Mouse (Mus musculus): ENCODE results near the gene Rundc3a. TPM values are rescaled to one million over a fixed set of nuclear protein-coding genes. Genes with fewer than 3 reads are reported as not detected.
"Not testable (repeated sequence)": the region's sequence is repeated elsewhere in the genome, so short reads cannot be mapped to it uniquely, and the experiment has no call there.

Rundc3a gene
- total RNA-seq, 4 experiments from 2014 or later, result 0.21 TPM; not detected in 3

DNA sequence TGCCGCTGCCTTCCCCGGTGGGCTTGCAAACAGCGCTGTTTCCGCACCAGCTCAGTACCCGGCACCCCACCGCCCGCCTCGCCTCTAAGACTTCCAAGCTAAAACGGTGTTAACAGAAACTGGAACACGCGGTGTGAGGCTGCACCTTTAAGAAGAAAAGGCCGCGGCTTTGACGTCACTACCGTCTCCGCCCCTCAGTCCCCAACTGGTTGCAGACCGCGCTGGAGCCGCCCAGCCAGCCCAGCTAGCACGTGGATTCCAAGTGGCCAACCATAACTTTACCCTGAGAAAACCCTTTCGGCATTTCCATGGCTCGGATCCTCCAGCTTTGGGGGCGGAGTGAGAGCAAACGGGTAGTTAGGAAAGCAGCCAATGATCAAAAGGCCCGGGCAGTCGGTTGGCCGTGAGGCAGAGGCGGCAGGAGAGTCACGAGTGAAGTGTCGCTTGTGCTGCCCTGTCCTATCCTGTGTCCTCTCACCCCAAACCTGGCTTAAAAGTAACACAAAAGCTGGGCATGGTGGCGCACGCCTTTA is 15.2 kb downstream of the Rundc3a start:
- peak; percentile 95 to 96 for DNase-seq (ENCODE audit: low spot score in 2 of 2)

DNA sequence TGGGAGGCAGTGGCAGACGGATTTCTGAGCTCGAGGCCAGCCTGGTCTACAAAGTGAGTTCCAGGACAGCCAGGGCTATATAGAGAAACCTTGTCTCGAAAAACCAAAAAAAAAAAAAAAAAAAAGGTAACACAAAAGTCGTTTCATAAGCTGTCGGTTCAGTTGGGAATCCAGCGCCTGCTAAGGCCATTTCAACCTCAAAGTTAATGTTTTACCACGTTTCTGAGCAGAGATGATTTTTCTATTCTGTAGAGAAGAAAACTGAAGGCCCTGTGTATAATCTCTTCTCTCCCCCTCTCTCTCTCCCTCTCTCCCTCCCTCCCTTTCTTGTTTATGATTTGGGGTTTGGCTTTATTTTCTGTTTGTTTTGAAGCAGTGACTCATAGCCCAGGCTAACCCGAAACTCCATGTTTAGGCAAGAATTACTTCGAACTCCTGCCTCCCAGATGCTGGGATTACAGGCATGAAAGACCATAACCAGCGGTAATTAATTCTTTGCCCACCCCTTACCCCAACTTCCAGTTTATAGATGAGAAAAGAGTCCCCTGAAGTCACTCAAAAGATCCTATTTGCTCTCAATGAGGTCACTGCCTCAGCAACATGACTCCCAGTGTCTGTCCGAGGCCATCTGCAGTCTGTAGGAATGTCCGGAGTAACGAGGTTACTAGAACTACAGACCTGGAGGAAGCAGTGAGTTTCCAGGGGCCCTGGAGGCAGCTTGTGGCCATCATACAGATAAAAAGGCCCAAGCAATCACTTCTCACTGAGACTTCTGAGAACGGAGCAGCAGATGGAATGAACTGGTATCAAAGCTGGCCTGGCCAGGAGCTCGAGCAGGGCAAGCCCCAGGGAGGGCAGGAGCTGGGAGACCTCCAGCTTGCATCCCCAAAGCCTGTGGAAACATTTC is 15.9 kb downstream of the Rundc3a start:
- no peak for DNase-seq (ENCODE audit: low spot score in 2 of 2)

DNA sequence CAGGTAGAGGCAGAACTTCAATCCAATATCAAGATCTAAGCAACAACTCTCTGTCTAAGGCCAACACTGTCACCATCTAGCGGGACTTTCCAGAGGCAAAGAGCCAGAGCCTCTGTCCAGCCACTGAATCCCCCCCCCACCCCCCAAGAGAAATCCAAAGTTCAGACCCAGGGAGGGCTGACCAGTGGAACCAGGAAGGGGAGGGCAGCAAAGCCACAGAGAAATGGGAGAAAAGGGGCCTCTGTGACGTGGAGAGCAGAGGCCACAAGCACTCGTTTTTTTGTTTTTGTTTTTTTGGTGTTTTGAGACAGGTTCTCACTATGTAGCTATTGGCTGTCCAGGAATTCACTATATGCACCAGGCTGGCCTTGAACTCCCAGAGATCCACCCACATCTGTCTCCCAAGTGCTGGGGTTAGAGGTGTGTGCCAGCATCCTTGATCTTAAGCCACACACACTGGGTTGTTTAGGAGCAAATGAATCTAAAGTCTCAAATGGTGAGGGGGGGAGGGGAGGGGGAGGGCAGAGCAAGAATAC is 16.7 kb downstream of the Rundc3a start:
- no peak for DNase-seq (ENCODE audit: low spot score in 2 of 2)

DNA sequence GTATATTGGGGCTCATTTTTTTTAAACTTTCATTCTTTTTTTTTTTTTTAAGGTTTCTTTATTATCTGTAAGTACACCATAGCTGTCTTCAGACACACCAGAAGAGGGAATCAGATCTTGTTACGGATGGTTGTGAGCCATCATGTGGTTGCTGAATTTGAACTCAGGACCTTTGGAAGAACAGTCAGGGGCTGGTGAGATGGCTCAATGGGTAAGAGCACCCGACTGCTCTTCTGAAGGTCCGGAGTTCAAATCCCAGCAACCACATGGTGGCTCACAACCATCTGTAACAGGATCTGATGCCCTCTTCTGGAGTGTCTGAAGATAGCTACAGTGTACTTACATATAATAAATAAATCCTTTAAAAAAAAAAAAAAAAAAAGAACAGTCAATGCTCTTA is 17.1 kb downstream of the Rundc3a start:
- not testable (repeated sequence) for DNase-seq (ENCODE audit: low spot score in 2 of 2)

DNA sequence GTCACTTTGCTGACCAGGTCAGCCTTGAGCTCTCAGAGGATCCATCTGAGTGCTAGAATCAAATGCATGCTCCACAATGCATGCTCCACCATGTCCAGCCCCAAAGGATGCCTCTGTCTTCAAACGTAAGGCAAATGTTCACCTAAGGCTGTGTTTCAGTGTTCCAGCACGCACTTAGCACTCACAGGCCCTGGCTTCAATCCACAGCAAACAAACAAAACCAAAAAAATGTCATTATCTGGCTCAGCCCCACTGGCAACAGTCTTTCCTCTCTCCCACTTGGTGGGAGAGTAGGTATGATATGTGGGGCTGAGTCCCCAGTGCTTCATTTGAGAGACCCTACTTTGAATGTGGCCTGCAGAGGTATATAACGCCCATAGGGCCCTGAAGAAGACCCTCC is 17.9 kb downstream of the Rundc3a start:
- DNase-seq (ENCODE audit: low spot score in 2 of 2), result no peak

DNA sequence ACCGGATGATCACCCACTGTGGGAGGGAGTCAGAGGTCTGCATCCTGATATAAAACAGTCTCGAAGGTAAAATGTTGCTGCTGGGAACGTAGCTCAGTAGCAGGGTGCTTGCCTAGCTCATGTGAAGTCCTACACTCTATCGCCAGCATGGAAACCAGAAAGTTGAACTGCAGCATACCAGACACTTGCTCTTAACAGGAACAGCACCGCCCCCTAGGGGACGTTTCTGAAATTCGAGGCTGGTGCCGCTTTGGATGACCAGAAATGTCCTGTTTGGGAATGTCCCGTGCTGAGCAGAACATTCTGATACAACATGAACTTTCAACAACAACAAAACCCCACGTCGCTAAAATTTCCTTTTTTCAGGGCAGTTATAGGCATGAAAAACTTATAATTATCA is 18.5 kb downstream of the Rundc3a start:
- DNase-seq (ENCODE audit: low spot score in 2 of 2), result peak; percentile 90

DNA sequence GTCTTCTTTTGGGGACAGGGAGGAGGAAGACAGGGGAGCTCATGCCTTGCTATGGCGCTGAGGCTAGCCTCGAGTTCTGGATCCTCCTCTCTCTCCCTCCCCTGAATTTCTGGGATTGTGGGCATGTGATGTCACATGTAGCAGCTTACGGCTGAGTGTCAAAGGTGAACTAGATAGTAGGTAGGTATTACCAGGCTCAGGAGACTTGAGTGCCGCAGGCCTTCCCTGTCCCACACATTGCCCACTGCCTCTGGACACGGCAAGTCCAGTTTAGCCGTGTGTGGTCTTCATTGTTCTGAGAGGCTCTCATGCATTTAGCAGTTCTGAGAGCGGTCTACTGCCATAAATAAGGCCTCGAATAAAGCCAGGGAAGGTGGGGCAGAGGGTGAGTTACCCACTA is 19.9 kb downstream of the Rundc3a start:
- no peak for DNase-seq (ENCODE audit: low spot score in 2 of 2)

DNA sequence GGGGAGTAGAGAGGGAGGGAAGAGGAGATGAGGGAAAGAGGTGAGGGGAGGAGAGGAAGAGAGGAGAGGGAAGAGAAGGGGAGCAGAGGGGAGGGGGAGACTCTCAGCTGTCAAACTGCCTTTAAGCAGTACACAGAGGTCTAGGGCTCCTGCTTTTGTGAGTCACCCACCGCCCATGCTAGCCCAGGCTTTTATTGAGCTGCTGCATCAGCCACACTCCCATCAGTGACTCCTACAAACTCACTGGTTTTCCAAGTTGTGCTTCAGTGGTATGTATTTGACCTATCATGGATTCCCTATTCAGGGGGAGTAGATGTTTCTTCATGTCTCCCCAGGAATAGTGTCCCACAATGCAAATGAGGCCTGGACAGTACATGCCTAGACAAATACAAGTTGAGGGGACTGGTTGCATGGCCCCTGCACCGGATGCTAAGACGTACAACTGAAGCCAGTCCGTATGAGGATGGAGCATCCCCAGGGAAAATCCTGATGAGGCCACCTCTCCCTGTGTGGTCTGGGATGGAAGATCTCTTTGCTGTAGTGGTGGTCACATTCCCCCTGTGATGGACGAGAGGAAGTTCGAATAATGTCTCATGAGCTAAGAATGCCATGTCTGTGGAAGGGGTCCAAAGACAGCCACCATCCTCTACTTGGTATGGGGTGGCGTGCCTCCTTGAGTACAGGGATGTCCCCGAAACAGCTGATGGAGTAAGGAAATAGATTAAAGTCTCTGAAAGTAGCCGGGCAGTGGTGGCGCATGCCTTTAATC is 22.0 kb downstream of the Rundc3a start:
- DNase-seq (ENCODE audit: low spot score in 2 of 2), result no peak

DNA sequence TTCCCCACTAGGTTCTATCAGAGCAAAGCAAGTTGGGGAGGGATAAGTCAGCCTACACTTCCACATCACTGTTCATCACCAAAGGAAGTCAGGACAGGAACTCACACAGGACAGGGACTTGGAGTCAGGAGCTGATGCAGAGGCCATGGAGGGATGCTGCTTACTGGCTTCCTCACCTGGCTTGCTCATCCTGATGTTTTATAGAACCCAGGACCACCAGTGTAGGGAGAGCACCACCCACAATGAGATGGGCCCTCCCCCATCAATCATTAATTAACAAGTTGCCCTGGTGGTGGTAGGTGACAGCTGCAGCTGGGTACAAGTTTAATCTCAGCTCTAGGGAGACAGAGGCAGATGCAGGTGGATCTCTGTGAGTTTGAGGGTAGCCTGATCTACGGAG is 24.0 kb downstream of the Rundc3a start:
- no peak for DNase-seq (ENCODE audit: low spot score in 2 of 2)

DNA sequence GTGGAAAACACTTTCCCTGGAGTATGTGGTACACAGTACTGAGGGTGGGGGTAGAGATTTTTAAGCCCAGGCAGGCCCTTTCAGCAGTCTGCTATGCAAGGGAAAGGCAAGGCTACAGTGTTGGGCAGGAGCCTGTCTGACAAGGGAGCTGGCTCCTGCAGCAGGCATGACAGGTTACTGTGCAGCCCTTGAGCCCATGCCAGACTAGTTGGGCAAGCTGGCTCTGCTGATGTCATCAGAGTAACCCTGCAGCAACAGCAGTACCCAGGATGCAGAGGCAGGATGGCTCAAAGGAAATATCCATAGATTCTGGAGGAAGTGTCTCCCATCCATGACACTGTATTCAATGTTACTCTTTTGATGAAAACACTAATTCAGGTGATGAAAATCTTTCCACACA is 25.7 kb downstream of the Rundc3a start:
- no peak for DNase-seq (ENCODE audit: low spot score in 2 of 2)

DNA sequence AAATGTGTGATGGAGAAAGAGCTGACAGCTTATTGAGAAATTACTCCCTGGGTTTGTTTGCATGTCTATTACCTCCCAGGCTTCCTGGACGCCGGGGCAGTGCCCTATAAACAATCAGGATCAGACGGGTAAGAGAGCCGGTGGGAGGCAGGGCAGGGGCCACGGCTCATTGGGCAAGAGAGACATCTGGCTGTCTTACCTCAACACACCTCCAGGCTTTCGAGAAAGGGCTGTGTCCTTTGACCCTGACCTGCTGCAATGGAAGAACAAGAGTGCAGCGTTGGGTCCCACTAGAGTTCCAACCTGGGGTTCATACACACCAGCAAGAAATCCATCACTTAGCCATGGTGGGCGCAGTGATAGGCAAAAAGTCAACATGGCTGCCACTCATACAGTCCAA is 28.4 kb downstream of the Rundc3a start:
- DNase-seq (ENCODE audit: low spot score in 2 of 2), result no peak

DNA sequence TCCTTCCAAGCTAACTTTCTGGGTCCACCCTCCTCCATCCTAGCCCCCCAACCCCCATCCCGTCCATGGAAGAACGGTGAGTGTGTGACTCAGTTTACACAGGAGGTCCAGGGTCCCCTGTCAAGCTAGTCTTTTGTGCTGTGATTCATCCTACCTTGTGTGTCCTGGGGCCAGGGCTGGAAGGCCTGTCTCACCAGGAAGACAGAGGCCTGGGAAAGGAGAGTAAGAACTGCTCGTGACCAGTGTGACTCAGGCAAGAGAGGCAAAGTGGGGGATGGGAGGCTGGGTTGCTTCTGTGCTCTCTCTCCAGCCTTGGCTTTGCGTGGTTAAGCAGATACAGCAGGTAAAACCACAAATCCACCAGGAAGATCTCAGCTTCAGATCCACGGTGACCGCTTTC is 31.5 kb downstream of the Rundc3a start:
- no peak for DNase-seq (ENCODE audit: low spot score in 2 of 2)

DNA sequence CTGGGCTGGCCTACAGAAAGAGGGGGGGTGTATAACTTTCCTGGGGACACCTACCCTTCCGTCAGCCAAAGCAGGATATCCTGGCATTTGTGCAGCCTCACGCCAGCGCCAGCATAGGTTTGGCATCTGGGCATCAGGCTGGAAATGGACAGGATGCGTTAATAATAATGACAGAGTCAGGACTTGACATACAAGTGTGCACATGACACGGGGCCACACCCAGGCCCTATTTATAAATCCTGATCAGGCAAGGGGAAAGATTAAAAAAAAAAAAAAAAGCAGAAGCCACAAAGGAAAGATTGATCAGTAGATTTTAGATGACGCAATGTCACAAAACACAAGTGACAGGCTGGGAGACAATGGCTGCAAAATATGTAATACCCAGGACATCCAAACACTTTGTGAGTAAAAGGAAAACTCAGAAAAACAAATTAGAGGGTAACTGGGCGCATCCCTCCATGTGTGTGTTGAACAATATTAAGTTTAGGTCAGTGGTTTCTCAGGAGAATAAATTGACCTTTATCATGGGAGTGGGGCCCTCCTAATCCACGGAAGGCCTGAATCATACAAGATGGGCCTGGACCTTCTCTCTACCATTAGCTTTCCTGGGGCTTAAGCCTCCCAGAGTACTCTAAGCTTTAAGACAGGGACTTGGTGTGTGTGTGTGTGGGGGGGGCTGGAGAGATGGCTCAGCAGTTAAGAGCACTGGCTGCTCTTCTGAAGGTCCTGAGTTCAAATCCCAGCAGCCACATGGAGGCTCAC is 32.5 kb downstream of the Rundc3a start:
- no peak for DNase-seq (ENCODE audit: low spot score in 2 of 2)

DNA sequence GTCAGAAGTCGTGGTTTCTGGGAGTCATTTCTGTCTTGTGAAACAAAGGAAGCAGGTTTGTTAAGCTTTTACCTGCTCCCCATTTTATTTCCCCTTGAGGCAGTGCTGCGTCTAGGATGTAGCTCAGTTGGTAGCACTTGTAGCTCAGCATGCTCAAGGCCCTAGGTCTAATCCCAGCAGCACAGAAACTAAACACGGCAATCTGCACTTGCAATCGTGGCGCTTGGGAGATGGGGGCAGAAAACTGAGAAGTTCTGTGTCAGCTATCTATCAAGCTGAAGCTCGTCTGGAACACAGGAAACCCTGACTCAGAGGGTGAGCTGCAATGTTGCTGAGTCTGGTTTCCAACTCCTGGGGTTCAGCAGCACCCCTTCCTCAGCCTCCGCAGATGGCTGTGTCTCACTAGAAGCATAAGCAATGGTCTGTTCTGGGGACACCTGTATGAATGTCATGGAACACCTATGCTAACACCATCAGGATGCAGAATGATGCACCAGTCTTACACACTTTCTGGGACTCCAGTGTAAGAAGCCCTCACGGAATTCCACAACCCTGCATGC is 35.9 kb downstream of the Rundc3a start:
- no peak for DNase-seq (ENCODE audit: low spot score in 2 of 2)

DNA sequence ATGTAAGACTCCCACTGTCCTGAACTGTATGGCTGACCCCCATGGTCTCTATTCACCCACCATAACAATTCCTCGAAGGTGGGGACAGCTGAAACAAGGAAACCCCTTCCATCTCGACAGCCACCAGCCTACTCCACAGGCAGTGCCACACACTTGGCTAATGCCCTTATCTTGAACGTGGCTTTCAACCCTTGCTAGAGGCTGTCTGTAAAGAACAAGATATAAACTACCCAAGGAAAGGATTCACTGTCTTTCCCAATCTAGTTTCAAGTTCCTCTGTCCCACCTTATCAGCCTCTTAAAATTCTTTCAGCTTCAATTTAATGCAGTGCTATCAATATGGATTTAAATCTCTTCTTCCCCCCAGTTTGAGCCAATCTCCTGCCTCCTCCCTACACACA is 36.3 kb downstream of the Rundc3a start:
- DNase-seq (ENCODE audit: low spot score in 2 of 2), result no peak

DNA sequence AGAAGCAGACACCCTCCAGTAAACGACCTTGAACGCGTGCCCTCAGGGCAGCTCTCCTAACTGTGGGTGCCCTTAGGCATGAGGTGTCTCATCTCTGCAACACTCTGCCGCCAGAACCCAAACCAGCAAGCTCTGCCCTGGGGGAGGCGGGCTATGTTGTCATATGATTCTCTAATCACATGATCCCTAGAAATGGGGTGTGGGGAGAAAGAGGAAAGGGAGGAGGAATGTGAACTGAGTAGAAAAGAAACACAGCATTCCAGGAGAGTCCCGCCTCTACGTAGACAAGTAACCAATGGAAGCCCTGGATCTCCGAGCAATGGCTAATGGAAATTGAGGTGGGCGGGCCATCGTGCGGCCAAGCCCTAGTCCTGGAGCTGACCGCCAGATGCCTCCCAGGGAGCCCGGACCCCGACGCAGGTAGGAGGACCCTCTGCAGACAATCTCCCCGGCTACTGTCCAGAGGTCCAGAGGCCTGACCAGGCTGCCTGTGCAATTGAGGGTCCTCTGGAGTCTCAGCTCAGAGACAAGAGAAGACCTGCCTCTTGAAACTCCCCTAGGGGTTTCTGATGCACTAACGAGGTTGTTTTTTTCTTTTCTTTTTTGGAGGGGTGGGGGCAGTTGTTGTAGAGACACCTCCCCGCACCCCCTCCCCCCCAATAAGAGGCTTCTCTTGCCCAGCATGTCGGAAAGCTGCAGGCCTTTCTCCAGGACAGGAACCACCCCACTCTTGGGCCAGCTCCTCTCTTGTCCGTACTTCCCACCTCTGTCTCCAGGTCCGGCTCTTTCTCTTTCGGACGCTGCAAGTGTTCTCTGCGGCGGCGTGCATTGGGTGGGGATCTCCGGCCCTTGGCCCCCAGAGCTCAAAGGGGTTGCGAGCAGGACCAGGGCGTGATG is 37.2 kb downstream of the Rundc3a start, which contains the start of gene Grn:
Gene Grn, plus strand, starts transcription at position 195 of the 897 bp plus-strand sequence.
- DNase-seq (ENCODE audit: low spot score in 2 of 2), result peak; percentile 84 to 86

DNA sequence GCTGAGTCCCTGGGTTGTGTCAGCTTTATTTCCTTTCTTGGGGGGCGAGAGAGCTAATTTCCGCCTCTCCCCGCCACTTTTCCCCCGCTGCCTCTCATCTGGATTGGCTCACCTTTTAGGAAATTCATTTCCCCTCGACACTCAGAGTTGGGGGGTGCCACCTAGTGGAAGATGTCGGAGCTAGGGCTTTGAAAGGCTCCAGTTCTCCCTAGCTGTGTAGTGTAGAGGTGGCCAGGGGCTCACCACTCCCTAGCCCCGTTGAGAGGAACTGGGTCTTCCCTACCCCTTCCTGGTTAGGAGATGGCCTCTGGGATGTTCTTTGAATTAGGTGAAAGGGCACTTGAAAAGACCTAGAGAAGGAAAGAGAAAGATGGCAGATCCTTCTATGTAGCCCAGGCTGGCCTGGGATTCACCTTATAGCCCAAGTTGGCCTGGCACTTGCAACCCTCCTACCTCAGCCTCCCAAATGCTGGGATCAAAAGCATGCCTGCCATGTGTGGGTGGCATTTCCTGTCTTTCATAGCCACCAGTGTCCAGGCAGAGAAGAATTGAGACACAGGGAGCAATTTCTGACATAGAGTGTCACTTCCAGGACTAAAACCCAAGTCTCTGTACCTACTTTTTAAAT is 37.9 kb downstream of the Rundc3a start:
- DNase-seq (ENCODE audit: low spot score in 2 of 2), result peak; percentile 64 to 76

DNA sequence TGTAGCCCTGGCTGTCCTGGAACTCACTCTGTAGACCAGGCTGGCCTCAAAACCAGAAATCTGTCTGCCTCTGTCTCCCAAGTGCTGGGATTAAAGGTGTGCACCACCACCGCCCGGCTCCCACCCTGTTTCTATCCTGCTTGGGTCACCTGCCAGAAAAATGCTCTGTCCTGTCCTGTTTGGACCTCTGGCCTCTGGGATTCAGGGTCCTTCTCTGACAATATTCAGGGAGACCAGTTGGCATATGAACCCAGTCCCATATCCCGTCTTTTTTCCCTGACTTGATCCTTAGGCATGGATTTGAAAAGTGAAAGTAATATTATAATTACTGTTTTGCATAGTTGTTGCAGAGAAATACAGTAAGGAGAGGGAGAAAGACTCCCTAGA is 38.5 kb downstream of the Rundc3a start:
- DNase-seq (ENCODE audit: low spot score in 2 of 2), result no peak

DNA sequence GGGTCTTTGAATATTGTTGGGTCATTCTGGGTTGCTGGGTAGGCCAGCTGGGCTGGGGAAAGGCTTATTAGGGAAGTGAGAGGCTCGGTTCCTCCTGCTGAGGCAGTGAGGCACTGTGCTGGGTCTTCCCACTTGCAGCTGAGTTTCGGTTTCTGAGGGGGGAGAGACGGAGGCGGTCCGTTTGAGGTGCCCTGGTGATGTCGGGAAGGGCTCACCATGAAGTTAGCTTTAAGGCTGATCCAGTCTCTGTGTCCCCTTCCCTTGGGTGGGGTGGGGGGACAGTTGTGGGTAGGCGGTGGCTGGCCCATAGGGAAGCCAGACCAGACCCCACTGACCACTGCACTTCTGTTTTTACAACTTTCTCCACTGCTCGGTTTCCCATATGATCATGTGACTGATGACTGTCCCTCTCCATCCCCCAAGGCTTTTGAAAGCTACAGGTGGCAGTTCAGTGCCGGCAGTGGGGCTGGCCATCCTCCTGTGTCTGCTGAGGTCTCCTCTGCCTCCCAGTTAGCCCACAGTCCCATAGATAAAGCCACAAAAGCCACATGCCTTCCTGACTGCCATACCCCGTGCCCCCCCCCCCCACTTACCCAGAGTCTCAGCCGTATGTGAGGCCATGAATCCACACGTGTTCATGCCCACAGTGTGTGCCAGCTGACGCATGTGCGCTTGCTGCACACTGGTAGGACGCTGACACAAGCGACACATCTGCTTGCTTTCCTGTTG is 39.1 kb downstream of the Rundc3a start:
- no peak for DNase-seq (ENCODE audit: low spot score in 2 of 2)
